Mouse (Mus musculus) myocyte (in vitro differentiated cells): ENCODE results near the gene Apol8.

Experiments
- E2F4 ChIP-seq: IDR thresholded peaks from one replicate; pipeline ENCODE4 v1.6.1; 2011; ENCODE audit warnings: mild to moderate bottlenecking, control low read depth, moderate library complexity; ENCODE audit not compliant: insufficient read depth
- POLR2A ChIP-seq: IDR thresholded peaks from one replicate; pipeline ENCODE4 v1.6.1; 2011; ENCODE audit warnings: low read depth, mild to moderate bottlenecking, control low read depth, moderate library complexity; ENCODE audit not compliant: insufficient read length
- USF1 ChIP-seq: IDR thresholded peaks from one replicate; pipeline ENCODE4 v1.6.1; 2011; ENCODE audit warnings: low read depth, mild to moderate bottlenecking, control low read depth, moderate library complexity

- TF ChIP-seq POLR2A (peak; percentile 23), USF1 (no peak), E2F4 (no peak)
These were observed 44.4 kb upstream of the Apol8 start for GRCm38 (mm10) chr15:77801188-77801587.
